Mouse (Mus musculus) fibroblast of lung, adult 2 months (primary cell): Measurements from ENCODE around the gene Olfr1220.

Experiments
- DNase-seq: peaks from one replicate; pipeline ENCODE4 v3.0.0-alpha.2; 2011; ENCODE audit warnings: low read depth

Gene Olfr1220

DNA sequence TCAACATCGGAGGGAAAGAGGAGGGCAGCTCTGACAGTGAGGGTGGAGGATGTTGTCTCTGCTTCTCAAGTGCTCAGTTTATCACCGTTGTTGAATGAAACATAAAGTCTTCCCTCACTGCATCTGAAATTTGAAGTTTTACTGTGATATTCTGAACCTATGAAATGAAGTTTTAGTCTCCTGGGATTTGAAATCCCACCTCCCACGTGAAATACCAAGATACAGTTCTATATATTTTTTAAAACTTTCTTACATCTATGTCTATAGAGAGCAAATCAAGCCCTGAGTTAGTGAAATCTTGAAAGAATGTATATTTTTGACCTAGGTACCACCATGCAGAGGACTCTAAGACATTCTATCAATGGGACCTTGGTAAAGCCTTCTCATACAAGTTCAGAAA, at the start of gene Olfr1220:
TSS of gene Olfr1220 (minus strand) at position 101 of the 400 bp plus-strand sequence.
- no peak for DNase-seq

- DNase-seq, result no peak
These were observed 44.8 kb upstream of the Olfr1220 start, which contains the start of gene Olfr1223 for GRCm38 (mm10) chr2:89151460-89151859. Gene Olfr1223 (minus strand): TSS chr2:89151560.

- no peak for DNase-seq
These were observed 26.3 kb upstream of the Olfr1220 start, which contains the start of gene Olfr1222 for GRCm38 (mm10) chr2:89132954-89133353. Gene Olfr1222 (minus strand): TSS chr2:89133054.

- DNase-seq, result no peak
These were observed 10.5 kb upstream of the Olfr1220 start, which contains the start of gene Olfr1221 for GRCm38 (mm10) chr2:89117183-89117582. Gene Olfr1221 (minus strand): TSS chr2:89117283.

DNA sequence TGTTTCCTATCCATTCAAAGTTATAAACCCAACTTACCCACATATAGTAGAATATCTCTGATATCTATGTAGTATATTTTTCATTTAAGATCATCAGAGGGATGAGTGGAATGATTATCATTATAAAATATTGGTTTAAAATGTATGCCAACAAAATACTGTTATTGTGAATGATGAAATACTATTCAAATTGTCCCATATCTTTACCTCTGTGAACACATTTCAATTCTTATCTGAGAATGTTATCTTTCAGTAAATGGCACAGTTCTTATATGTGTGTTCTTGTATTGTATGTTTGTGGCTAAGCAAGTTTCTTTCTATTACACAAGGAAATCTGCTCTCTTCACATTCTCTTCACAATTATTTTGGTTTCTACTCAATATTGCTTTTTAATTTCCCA, 984 bp downstream of the Olfr1220 start:
- no peak for DNase-seq

- no peak for DNase-seq
These were observed 12.8 kb downstream of the Olfr1220 start for GRCm38 (mm10) chr2:89093848-89094247.

DNA sequence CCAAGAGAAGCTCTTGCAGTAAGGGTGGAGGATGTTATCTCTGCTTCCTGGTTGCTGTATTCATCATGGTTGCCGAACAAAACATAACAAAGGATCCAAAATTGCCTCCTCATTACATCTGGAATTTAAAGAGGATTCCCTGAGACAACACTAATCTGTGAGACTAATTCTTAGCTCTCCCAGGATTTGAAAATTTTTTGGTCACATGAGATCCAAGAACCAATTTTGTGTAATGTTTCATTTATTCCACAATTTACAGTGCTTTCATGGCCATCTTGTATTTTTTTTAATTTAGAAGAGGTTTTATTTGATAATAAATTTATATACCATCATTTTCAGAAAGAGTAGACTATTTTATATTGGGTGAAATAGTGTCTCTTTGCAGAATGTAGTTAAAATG, 23.2 kb downstream of the Olfr1220 start, which contains the start of gene Olfr1219:
TSS of gene Olfr1219 (minus strand) at position 101 of the 400 bp plus-strand sequence.
- no peak for DNase-seq

GRCm38 (mm10) chr2:89081487-89081886, 25.1 kb downstream of the Olfr1220 start:
- DNase-seq, result no peak

- no peak for DNase-seq
These were observed 45.5 kb downstream of the Olfr1220 start, which contains the start of gene Olfr1218 for GRCm38 (mm10) chr2:89061087-89061486. Gene Olfr1218 (minus strand): TSS chr2:89061187.
